Mouse (Mus musculus) embryonic facial prominence, embryonic 12.5 days (tissue): ENCODE results near the gene Hs3st5. TPM values are rescaled to one million over a fixed set of nuclear protein-coding genes. Genes with fewer than 3 reads are reported as not detected.

Experiments
- ATAC-seq: fragments of 200-750 bp; cut with Nextera tagmentation; 2 replicates; pipeline ENCODE4 v1.8.0; 2017; ENCODE audit not compliant: insufficient number of reproducible peaks, insufficient read depth, low FRiP score, low TSS enrichment
- H3K27ac ChIP-seq: fragments of 300-500 bp; sonication (generic); 2 replicates; pipeline ENCODE4 v1.5.1; 2016; ENCODE audit warnings: mild to moderate bottlenecking
- H3K27me3 ChIP-seq: fragments of 300-500 bp; sonication (generic); 2 replicates; pipeline ENCODE4 v1.6.1; 2016; ENCODE audit warnings: mild to moderate bottlenecking, moderate library complexity
- H3K36me3 ChIP-seq: fragments of 300-500 bp; sonication (generic); 2 replicates; pipeline ENCODE4 v1.6.1; 2016; ENCODE audit warnings: mild to moderate bottlenecking
- H3K4me1 ChIP-seq: fragments of 300-500 bp; sonication (generic); 2 replicates; pipeline ENCODE4 v1.6.1; 2016
- H3K4me2 ChIP-seq: fragments of 300-500 bp; sonication (generic); replicated peaks from 2 replicates; pipeline ENCODE4 v1.6.1; 2016; ENCODE audit warnings: mild to moderate bottlenecking, moderate library complexity
- H3K4me3 ChIP-seq: fragments of 300-500 bp; sonication (generic); 2 replicates; pipeline ENCODE4 v1.5.1; 2016; ENCODE audit warnings: mild to moderate bottlenecking
- H3K9ac ChIP-seq: fragments of 300-500 bp; sonication (generic); 2 replicates; pipeline ENCODE4 v1.6.1; 2016; ENCODE audit warnings: mild to moderate bottlenecking, moderate library complexity
- H3K9me3 ChIP-seq: fragments of 300-500 bp; sonication (generic); 2 replicates; pipeline ENCODE4 v1.6.1; 2016; ENCODE audit warnings: mild to moderate bottlenecking, moderate library complexity
- WGBS: fragments of 180-500 bp; shearing (Covaris S2); methylation state at CpG from one replicate; pipeline ENCODE4 v1.1.7; 2016; 5-methylcytosine and 5-hydroxymethylcytosine counted together
- polyA plus RNA-seq: library from polyadenylated mRNA; unstranded; fragments of >200 nt; fragmentation: Nextera tagmentation; extraction: Ambion mirVana; gene quantifications from 2 replicates; pipeline ENCODE4 v1.2.1, GENCODE M21; 2016

Hs3st5 gene
- polyA plus RNA-seq, 1 experiment from 2014 or later, result 7.2 TPM

- ATAC-seq, result no peak
- no peak overlapping the region for H3K9ac ChIP-seq
- H3K36me3 ChIP-seq, result no peaks in the 10 kb centered on the region
- H3K4me1 ChIP-seq, result 0 out of 2 replicates have a peak, but pooled peaks cover 5% of the 10 kb centered on the region
- H3K9me3 ChIP-seq, result no peaks in the 10 kb centered on the region
- no peak overlapping the region for H3K4me3 ChIP-seq
- no peaks in the 10 kb centered on the region for H3K27me3 ChIP-seq
- WGBS, result 75% methylated on average over 5 of the region's 5 CpGs
- H3K27ac ChIP-seq, result no peak overlapping the region
- H3K4me2 ChIP-seq, result no peak overlapping the region
Measured at GRCm38 (mm10) chr10:36807007-36807406, 300.4 kb downstream of the Hs3st5 start.

GRCm38 (mm10) chr10:36818867-36819266, 312.3 kb downstream of the Hs3st5 start:
- Histone ChIP-seq H3K27me3 (no peaks in the 10 kb centered on the region), H3K9me3 (0 out of 2 replicates have a peak, but pooled peaks cover 3% of the 10 kb centered on the region), H3K36me3 (no peaks in the 10 kb centered on the region), H3K27ac (no peak overlapping the region), H3K4me2 (no peak overlapping the region), H3K9ac (no peak overlapping the region), H3K4me1 (no peaks in the 10 kb centered on the region), H3K4me3 (no peak overlapping the region)
- no peak for ATAC-seq

- H3K36me3 ChIP-seq, result no peaks in the 10 kb centered on the region
- no peaks in the 10 kb centered on the region for H3K4me1 ChIP-seq
- H3K27me3 ChIP-seq, result no peaks in the 10 kb centered on the region
- no peaks in the 10 kb centered on the region for H3K9me3 ChIP-seq
- no peak overlapping the region for H3K4me3 ChIP-seq
- H3K4me2 ChIP-seq, result no peak overlapping the region
- no peak overlapping the region for H3K9ac ChIP-seq
- no peak overlapping the region for H3K27ac ChIP-seq
- WGBS, result 76% methylated on average over 3 of the region's 3 CpGs
- ATAC-seq, result no peak
Measured at GRCm38 (mm10) chr10:36829079-36829478, 322.5 kb downstream of the Hs3st5 start.

GRCm38 (mm10) chr10:36832204-36832603, 325.6 kb downstream of the Hs3st5 start:
- no peaks in the 10 kb centered on the region for H3K4me1 ChIP-seq
- H3K36me3 ChIP-seq, result no peaks in the 10 kb centered on the region
- H3K4me3 ChIP-seq, result no peak overlapping the region
- no peak overlapping the region for H3K27ac ChIP-seq
- 83% methylated on average over 3 of the region's 3 CpGs for WGBS
- no peaks in the 10 kb centered on the region for H3K27me3 ChIP-seq
- H3K9ac ChIP-seq, result no peak overlapping the region
- no peaks in the 10 kb centered on the region for H3K9me3 ChIP-seq
- H3K4me2 ChIP-seq, result no peak overlapping the region
- ATAC-seq, result no peak

- Histone ChIP-seq H3K27me3 (no peaks in the 10 kb centered on the region), H3K36me3 (no peaks in the 10 kb centered on the region), H3K4me1 (no peaks in the 10 kb centered on the region), H3K9me3 (no peaks in the 10 kb centered on the region), H3K4me3 (no peak overlapping the region), H3K27ac (no peak overlapping the region), H3K9ac (no peak overlapping the region), H3K4me2 (no peak overlapping the region)
- 14% methylated on average over 5 of the region's 5 CpGs for WGBS
- ATAC-seq, result no peak
Measured at GRCm38 (mm10) chr10:36834224-36834623, 327.6 kb downstream of the Hs3st5 start.

- no peaks in the 10 kb centered on the region for H3K9me3 ChIP-seq
- H3K27me3 ChIP-seq, result no peaks in the 10 kb centered on the region
- ATAC-seq, result no peak
- no peaks in the 10 kb centered on the region for H3K36me3 ChIP-seq
- no peak overlapping the region for H3K9ac ChIP-seq
- H3K27ac ChIP-seq, result no peak overlapping the region
- no peaks in the 10 kb centered on the region for H3K4me1 ChIP-seq
- WGBS, result 72% methylated on average over 5 of the region's 5 CpGs
- H3K4me2 ChIP-seq, result no peak overlapping the region
- H3K4me3 ChIP-seq, result no peak overlapping the region
Measured at GRCm38 (mm10) chr10:36835836-36836516, 329.4 kb downstream of the Hs3st5 start.

- Histone ChIP-seq H3K4me1 (no peaks in the 10 kb centered on the region), H3K9ac (no peak overlapping the region), H3K27ac (no peak overlapping the region), H3K4me3 (no peak overlapping the region), H3K9me3 (no peaks in the 10 kb centered on the region), H3K27me3 (no peaks in the 10 kb centered on the region), H3K36me3 (no peaks in the 10 kb centered on the region), H3K4me2 (no peak overlapping the region)
- no peak for ATAC-seq
- WGBS, result 85% methylated on average over 3 of the region's 3 CpGs
Measured at GRCm38 (mm10) chr10:36850231-36850630, 343.6 kb downstream of the Hs3st5 start.

GRCm38 (mm10) chr10:36862127-36862895, 355.7 kb downstream of the Hs3st5 start:
- Histone ChIP-seq H3K27ac (no peak overlapping the region), H3K4me3 (no peak overlapping the region), H3K9me3 (no peaks in the 10 kb centered on the region), H3K4me2 (no peak overlapping the region), H3K36me3 (no peaks in the 10 kb centered on the region), H3K4me1 (no peaks in the 10 kb centered on the region), H3K27me3 (no peaks in the 10 kb centered on the region), H3K9ac (no peak overlapping the region)
- ATAC-seq, result no peak
- 78% methylated on average over 2 of the region's 2 CpGs for WGBS
